Mouse (Mus musculus) 416B (cell line): ENCODE measurements around the gene Abca1.
A peak's percentile ranks its signal among the peaks of the same experiment; 100 is the strongest.

Experiments used
- DNase-seq: peaks from one replicate; pipeline ENCODE4 v3.0.0; 2011; ENCODE audit warnings: low read depth

The Abca1 gene

DNA sequence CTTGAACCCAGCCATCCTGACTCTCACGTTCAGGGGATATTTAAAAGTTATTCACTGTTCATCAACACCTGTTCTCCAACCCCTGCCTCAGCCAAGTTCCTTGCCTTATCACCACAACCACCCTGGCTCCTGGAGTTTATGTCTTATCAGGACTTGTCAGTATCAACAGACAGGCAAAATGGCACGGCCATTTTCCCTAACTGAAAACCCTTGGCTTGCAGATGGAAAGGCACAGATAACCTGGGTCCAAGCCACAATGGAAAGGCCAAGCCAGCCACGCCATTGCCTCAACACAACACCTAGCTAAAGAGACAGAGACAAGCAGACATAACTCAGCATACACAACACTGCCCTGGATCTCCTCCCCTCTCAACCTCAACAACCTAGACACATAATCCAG lies 38.6 kb downstream of the Abca1 start:
- no peak for DNase-seq

- DNase-seq, result peak; percentile 16
Measured at GRCm38 (mm10) chr4:53120038-53120685, 39.5 kb downstream of the Abca1 start.

DNA sequence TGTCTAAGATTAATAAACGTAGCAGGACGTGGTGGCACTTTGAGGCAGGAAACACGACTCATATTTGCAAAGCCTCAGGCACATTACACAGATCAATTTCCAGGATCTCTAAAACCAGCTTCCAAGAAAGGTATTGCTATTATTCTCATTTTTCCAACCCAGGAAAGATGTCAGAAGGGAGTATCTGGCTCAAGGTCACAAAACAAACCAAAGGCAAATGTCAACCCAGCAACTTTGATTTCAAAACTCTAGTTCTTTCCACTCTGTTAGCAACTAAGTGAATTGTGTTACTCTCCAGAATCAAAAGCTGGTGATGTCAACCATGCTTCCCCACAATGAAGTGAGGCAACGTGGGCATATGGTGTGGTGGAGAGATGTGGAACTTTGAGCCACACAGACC lies 41.1 kb downstream of the Abca1 start:
- DNase-seq, result no peak

- no peak for DNase-seq
Measured at GRCm38 (mm10) chr4:53117610-53118009, 42.1 kb downstream of the Abca1 start.

DNA sequence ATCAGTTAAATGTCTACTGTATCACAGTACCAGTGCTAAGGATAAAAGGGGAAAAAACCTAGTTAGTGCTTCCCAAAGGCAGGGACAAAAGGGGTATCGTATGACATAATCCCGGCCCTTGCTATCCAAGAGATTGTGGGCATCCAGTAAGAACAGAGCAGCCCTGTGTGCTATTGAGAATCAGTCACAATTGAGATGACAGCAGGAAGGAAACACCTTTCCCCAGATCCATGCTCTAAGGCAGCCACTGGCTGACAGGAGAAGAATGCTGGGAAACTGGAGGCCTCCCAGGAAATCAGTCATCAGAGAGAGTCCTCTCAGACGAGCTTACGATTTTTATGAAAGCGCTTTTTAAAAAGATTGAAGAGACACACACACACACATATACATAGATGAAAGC lies 42.6 kb downstream of the Abca1 start:
- no peak for DNase-seq

GRCm38 (mm10) chr4:53115866-53116265 lies 43.8 kb downstream of the Abca1 start:
- no peak for DNase-seq

GRCm38 (mm10) chr4:53115410-53115809 lies 44.3 kb downstream of the Abca1 start:
- DNase-seq, result no peak

DNA sequence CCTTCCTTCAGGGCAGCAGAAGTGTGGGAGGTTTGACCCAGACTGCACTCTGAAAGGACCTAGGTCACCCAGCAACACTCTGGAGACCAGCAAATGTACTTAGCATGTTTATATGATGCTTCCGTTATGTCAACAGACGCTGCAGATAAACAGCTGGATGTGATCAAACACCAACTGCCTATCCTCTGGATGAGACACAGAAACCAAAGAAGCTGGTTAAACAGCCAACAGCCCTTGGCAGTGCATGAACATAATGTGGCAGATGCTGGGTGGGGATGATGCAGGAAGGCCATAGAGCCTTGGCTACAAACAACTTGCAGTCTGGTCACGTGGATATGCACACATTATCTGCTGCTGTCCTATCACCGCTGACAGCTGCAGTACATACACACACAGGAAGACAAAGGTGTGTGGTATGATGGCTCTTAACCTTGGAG lies 47.8 kb downstream of the Abca1 start:
- no peak for DNase-seq

GRCm38 (mm10) chr4:53110356-53110755 lies 49.3 kb downstream of the Abca1 start:
- peak; percentile 8 for DNase-seq

GRCm38 (mm10) chr4:53109381-53109928 lies 50.2 kb downstream of the Abca1 start:
- no peak for DNase-seq

DNA sequence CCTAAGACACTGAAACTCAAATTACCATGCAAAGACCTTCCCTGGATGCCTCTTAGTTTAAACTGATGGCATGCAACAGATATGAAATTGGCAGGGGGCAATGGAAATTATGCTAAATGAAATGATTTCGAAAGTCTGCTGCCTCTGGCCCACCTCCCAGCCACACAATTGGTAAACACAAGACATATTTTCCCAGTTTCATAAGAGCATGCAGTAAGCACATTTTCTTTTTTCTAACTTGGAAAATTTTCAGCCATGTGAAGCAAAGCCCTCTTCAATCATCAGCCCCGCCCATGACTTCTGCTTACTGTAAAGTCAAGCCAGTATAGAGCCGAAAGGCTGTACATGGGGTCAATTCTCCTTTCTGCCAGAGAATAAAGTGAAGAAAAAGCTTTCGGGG lies 51.5 kb downstream of the Abca1 start:
- no peak for DNase-seq

DNA sequence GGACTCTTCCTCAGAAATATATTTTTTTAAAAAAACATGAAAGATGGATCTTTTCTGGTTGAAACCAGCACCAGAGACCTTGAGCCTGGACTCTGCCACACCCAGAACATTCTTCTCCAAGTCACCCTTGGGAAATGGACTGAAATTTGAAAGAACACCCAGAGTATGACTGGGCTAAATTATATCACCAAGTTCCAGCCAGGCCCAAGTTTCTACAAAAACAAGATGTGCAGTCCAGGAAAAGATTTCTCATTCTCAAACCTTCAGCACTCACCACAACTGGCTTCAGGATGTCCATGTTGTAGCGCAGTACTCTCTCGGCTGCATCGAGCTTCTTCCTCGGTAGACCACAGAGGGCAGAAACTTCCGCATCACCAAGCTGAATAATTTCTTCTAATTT lies 53.0 kb downstream of the Abca1 start:
- no peak for DNase-seq

GRCm38 (mm10) chr4:53106071-53106470 lies 53.6 kb downstream of the Abca1 start:
- DNase-seq, result no peak

DNA sequence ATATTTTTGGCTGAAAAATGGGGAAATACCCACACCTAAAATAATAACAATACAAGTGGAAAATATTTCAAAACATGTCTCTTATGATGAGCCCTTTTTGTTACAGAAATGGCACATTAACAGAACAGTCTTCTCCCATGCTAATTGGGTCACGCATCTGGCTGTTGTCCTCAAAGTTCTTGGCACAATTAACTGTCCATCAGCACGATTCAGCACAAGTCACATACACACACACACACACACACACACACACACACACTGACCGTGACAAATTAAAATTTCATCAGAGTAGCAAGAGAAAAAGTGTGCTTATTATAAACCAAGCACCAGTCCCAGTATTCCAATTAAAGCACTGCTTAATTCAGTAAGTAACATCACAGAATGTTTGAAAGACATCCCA lies 55.1 kb downstream of the Abca1 start:
- no peak for DNase-seq

- DNase-seq, result no peak
Measured at GRCm38 (mm10) chr4:53102529-53102928, 57.2 kb downstream of the Abca1 start.

- DNase-seq, result no peak
Measured at GRCm38 (mm10) chr4:53101306-53101705, 58.4 kb downstream of the Abca1 start.

DNA sequence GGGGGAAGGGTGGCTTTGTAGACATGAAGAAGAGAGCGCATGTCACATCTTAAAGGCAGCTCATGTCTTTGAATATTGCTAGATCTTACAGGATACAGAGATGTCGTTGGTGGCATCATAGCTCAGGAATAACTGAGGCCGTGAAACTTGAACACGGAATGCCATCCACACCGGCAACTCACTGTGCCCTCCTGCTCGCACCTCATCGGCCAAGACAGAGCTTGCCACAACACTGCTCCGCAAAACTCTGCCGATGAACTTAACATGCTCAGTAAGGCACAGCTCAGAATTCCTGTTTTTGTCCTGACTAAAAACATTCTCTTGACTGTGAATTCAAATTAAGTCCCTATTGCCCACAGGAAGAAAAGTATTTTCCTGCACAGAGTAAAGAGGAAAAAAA lies 59.2 kb downstream of the Abca1 start:
- no peak for DNase-seq

GRCm38 (mm10) chr4:53094850-53095249 lies 64.8 kb downstream of the Abca1 start:
- no peak for DNase-seq

- no peak for DNase-seq
Measured at GRCm38 (mm10) chr4:53094331-53094730, 65.4 kb downstream of the Abca1 start.

- DNase-seq, result no peak
Measured at GRCm38 (mm10) chr4:53093615-53094014, 66.1 kb downstream of the Abca1 start.

GRCm38 (mm10) chr4:53089641-53090040 lies 70.1 kb downstream of the Abca1 start:
- DNase-seq, result no peak

DNA sequence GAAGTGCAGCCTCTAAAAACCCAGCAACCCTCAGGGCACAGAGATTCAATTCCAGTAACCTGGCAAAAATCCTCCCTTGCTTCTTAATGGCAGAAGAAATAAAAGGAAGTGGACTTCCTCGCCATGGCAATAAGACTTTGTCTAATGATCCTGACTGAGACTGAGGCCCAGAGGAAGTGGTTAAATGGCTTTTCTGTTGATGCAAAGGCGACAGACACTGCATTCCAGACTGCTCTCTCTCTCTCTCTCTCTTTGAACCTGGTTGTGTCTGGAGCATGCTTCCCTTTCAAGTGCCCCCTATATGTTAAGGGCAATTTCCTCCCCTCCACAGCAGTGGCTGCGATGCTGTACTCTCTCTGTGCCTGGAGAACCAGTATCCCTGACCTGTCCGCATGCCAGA lies 70.7 kb downstream of the Abca1 start:
- DNase-seq, result no peak

GRCm38 (mm10) chr4:53086636-53087035 lies 73.1 kb downstream of the Abca1 start:
- DNase-seq, result no peak

DNA sequence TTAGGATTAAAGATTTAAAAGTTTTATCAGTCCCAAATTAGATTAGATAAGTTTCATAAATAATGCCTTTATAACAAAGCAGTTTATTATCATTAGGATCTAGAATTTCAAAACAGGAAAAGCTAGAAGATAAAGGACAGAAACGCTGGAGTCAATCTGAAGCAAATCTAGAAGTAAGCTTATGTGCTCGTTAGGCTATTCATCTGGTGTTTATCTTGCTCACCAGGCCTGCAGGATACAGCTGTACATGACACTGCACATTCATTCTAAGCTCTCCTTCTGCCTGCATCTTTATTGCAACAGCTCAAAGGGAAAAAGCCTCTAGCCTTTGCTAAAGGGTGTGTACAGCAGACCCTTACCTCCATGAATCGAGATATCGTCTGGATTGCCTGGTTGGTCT lies 74.1 kb downstream of the Abca1 start:
- DNase-seq, result peak; percentile 3
